Mouse (Mus musculus): ENCODE measurements around the gene Prkag1.

Prkag1 gene

DNA sequence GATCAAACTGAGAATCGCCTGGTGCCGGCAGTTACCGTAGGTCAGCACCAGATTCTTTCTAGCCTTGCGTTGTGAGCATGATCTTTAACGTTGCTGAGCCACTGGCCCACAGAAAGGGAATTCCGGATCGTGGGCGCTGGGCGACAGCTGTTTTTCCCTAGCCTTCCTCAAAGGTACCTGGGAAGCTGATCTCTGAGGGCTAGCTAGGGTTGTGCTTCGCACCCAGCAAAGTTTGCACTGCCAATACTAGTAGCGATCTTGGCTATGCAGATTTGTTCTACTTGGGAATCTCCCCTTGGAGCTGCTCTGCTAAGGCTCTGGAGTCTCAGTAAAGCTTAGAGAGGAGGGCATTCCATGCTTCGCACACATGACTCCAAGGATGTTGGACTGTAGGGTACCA is 40.1 kb downstream of the Prkag1 start:
- no peak for DNase-seq

DNA sequence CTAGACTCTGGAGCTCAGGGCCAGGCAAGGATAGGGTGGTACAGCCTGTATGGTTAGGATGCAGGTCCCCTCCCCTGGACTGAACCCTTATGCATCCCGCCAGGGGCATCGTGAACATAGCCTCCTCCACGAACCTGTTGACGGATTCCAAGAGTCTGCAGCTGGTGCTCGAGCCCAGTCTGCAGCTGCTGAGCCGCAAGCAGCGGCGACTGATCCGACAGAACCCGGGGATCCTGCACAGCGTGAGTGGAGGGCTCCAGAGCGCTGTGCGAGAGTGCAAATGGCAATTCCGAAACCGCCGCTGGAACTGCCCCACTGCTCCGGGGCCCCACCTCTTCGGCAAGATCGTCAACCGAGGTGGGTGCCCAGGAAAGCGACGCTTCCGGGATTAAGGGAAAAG is 40.6 kb downstream of the Prkag1 start:
- DNase-seq, result no peak

DNA sequence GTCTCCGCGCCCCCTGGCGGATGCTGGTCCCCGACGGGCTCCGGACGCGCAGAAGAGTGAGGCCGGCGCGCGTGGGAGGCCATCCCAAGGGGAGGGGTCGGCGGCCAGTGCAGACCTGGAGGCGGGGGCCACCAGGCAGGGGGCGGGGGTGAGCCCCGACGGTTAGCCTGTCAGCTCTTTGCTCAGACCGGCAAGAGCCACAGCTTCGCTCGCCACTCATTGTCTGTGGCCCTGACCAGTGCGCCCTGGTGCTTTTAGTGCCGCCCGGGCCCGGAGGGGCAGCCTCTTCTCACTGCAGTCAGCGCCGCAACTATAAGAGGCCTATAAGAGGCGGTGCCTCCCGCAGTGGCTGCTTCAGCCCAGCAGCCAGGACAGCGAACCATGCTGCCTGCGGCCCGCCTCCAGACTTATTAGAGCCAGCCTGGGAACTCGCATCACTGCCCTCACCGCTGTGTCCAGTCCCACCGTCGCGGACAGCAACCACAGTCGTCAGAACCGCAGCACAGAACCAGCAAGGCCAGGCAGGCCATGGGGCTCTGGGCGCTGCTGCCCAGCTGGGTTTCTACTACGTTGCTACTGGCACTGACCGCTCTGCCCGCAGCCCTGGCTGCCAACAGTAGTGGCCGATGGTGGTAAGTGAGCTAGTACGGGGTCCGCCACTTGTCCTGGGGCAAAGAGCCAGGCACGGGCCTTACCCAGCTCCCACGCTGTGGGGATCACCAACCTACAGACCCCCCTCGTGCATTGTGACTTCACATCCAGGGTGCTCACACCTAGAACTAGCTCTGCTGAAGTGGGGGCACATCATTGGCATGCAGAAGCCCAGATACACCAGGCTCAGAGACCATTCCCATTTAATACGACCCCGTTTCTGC is 41.4 kb downstream of the Prkag1 start, which contains the start of gene Wnt1:
Wnt1 (plus strand) TSS at position 197 of the 875 bp plus-strand sequence.
- peak; percentile 72 for DNase-seq

DNA sequence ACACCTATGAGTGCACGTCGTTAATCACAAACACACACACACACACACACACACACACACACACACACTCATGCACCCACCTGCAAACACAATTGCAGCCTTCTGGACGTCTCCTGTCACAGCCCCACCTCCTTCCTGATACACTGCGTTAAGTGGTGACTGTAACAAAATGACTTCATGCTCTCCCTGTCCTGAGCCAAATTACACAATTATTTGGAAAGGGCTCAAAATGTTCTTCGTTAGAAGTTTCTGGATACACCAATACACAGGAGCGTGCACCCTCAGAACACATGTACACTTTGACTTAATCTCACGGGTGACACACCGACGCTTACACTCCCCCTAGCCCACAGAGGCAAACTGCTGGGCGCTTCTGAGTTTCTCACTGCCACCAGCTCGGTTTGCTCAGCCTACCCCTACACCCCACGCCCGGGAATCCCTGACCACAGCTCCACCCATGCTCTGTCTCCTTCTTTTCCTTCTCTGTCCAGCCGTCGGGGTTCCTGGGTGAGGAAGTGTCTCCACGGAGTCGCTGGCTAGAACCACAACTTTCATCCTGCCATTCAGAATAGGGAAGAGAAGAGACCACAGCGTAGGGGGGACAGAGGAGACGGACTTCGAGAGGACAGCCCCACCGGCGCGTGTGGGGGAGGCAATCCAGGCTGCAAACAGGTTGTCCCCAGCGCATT is 42.2 kb downstream of the Prkag1 start:
- no peak for DNase-seq

DNA sequence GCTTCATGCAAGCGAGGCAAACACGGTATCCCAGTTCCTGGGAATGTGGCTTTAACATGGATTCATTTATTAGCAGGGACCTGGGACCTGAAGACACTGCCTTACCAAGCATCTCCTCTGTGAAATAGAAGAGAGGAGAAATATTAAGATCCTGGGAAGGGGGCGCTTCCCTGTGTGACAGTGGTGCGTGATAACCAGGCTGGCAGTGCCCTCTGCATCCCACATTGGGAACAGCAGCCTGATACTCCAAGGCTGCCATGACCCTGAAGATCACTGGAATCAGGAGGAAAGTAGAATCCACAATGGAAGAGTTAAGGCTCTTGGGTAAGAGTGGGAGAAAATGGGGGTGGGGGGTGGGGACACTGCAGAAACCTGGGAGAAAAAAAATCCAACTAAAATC is 43.4 kb downstream of the Prkag1 start:
- DNase-seq, result no peak

DNA sequence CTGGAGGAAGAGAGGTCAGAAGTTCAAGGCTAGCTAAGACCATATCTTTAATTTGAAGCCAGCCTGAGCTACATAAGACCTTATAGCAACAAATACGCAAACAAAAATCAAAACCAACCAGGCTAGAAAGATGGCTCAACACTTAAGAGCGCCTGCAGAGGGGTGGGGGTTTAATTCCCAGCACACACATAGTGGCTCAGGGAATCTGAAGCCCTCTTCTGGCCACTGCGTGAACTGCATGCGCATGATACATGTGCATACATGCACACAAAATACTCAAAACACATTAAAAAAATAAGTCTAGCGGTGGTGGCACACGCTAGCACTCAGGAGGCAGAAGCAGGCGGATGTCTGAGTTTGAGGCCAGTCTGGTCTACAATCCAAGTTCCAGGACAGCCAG is 45.6 kb downstream of the Prkag1 start:
- DNase-seq, result no peak

DNA sequence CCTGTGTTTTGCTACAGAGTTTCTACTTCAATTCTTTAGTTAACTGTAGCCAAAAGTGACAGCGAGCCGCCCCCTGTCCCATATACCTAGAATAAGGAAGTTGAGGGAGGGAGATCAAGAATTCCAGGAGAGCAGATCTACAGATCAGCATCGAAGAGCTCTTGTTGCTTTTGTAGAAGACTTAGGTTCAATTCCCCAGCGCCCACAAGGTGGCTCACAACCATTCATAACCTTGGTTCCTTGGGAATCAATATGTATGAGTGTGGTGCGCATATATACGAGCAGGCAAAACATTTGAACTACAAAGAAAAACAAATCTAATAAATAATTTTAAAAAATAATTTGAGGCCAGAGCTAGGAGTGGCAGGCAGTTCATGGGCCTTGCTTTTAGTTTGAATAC is 50.2 kb downstream of the Prkag1 start:
- DNase-seq, result no peak

DNA sequence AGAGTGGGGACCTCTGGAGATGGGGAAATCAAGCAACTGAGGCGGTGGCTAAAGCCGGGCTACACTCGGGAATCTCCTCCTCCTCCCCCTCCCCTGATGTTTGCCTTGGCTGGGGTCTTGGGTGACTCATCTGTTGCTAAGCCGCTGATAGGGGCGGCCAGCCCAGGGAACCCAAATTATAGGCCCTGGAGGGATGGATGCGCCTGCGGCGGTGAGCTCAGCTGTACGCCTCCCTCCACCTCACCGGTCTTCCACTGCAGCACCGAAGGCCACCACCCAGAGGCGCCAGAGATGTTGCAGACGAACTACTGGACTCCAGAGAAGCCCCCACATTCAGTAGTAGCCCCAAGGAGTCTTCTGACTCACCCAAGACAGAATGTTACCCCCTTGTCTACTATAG is 50.7 kb downstream of the Prkag1 start:
- no peak for DNase-seq

DNA sequence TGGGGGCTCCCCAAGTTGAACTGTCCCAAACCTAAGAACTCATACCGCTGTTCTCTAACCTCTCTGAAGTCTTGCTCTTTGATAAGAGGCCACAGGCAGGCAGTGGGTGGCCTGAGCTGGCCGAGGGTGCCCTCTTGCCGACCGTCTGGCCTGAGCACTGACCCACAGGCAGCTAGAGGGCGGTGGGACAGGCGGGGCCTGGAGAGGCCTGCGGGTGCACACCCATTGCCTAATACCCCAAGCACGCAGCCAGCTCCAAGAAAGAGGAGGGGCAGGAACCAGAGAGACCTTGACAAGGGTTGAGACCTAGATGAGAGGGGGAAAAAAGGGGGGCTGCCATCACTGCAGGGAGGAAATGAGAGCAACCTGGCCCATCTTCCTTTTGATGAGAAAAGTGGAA is 51.2 kb downstream of the Prkag1 start:
- no peak for DNase-seq

DNA sequence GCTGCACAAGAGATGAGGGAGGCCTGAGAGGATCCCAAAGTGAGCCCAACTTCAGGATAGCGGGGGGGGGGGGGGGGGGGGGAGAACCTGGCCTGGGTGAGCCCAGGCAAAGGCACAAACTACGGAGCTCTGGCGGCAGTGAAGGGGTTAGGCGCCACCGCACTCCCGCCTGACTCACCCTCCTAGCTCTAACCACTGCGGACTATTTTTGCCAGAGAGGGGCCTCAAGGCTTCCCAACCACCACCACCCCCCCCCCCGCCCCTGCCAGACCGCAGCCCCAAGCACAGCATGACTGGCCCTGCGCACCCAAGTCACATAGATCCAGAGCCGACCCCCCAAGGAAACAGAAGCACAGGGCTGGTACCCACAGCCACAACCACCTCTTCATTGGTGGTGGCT is 52.5 kb downstream of the Prkag1 start:
- no peak for DNase-seq

DNA sequence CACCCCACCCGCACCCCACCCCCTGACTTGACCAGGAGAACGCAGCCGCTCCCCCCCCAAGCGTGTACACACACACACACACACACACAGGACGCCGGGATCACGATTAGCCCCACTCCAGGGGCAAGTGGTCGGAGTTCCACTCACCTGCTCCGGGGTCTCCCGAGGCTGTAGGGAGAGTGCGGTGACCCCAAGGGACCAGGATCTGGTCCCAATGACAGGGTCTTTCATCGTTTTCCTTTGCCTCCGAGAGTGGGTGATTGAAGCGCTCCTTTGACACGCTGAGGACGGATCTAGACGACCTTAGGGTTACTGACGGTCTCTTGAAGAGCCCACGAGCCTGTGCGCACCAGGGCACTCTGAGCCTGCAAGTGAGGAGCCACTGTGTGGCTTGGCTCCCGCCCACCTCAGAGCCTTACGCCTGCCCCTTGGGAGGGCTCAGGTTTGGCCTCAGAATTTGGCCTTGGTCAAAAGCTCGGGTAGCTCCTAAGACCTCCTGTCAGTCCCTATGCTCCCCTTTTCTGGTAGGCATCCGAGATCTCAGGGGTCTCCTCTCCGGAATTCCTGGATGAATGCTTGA is 53.0 kb downstream of the Prkag1 start:
- no peak for DNase-seq

DNA sequence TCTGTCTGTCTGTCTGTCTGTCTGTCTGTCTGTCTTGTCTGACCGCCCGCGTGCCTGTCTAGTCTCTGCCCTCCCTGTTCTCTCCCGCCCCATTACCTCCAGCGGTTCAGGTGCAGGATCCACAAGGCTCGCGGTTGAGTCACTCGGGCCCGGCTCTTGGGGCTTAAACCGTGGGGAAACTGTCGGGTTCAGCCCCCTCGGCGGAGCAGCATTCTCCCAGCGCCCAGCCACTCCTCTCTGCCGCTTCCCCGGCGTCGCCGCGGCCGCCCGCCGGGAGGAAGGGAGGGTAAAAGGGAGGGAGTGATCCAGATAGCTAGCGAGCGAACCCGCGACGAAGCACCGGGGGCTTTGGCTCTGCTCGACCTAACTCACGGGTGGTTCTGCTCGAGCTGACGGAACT is 53.6 kb downstream of the Prkag1 start, which contains the start of gene Wnt10b:
Wnt10b (minus strand) TSS at position 389 of the 400 bp plus-strand sequence.
- DNase-seq, result no peak

DNA sequence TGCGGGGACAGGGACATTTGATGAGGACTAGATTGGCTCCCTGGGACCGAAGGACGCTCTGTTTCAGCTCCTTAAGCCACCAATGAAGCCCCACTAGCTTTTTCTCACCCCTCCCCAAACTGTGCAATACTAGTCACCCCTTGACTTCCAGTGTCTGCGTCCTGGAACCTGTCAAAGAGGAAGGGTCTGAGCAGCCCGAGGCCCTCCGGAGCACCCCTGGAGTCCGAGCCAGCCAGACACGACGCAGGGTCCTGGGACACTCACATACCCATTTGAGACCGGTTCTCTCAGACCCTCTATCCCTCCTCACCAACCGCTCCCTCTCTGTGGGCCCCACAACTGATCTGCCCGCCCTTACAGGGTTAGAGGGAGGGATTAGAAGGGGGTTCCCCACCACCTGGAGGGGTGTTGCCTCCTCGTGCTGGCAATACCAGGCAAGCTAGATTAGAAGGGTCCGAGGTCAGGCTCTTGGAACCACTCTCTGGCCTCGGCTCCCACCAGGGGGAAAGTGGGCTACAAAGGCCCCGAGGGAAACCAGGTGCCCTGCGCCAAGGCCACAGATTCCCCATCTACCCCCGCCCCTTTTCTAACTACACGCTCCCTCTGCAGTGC is 54.2 kb downstream of the Prkag1 start:
- DNase-seq, result no peak

DNA sequence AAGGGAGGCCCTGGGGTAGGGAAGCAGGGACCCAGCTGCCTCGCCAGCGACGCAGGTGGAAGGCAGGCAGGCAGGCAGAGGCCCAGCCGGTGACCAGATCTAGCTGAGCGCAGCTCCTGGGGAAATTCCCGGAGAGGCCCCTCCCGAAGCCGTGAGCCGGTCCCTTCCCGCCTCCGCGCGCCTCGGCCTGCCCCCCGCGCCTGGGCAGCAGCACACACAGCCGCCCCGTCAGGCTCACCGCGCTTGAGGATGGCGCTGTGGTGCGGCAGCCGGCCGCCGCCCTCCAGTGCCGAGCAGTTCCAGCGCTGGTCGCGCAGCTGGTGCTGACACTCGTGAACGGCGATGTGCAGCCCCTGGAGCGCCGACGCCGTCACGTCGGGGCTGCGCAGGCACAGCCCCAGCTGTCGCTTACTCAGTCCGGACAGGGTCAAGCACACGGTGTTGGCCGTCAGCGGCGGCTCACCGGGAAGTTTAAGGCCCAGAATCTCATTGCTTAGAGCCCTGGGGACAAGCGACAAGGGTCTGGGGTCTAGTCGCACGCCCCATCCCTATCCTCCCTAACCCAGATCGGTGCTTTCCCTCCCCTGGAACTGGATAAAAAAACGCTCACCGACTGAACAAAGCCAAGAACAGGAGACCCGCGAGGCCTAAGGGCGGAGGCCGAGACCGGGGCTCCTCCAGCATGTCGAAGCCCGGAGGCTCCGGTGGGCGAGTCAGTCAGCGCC is 54.9 kb downstream of the Prkag1 start:
- peak; percentile 22 for DNase-seq

DNA sequence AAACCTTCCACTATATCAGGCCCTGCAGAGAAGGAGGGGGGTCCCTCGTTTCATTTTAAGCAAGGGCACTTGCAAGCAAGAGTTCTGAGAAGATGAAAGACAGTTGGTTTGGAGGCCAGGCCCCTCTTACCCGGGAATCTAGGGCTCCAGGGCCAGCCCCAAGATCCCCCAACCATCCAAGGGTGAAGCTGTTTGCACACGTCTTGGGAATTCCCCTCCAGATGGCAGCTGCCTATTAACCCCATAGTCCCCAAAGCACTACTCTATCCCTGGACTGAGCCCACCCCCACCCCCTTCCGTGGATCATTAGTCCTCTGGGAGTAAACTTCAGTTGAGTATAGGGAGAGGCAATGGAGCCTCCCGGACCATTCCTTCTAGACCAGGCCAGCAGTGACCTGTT is 55.8 kb downstream of the Prkag1 start:
- DNase-seq, result no peak

DNA sequence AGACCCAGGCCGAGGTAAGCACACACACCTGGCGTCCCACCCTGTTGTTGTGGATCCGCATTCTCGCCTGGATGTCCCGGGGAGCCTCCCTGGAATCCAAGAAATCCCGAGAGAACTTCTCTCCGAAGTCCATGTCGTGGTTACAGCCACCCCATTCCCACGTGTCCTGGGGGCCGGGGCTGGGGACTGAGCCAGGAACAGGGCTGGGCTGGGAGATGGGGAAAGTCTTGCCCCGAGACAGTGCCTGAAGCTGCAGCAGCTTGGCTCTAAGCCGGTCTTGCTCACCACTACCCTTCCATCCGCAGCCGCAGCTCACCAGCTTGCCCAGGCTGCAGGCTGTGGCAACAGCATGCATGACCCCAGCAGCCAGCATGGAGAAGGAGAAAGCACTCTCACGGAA is 57.2 kb downstream of the Prkag1 start:
- DNase-seq, result no peak

DNA sequence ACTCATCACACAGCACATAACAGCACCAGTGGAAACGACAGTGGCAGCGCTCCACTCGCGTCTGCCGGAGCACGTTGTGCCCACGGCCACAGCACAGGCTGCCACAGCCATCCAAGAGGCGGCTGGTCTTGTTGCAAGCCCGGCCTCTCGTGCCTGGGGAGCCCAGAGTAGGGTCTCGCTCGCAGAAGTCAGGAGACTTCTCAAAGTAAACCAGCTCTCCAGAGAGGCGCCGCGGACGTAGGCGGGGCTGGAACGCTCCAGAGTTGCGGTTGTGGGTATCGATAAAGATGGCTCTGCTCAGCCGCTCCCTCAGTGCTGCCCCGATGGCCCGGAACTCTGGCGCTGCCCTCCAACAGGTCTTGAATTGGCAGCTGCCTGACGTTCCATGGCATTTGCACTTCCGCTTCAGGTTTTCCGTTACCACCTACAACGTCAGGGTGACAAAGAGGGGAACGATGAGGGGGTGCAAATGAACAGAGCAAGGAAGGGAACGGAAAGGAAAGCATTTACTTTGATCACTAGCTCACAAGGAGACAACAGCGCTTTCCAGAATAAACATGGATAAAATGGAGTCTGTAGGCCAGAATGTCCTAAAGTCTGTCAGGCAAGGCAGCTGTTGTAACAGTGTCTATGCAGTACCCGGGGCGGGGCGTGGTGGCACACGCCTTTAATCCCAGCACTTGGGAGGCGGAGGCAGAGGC is 58.7 kb downstream of the Prkag1 start:
- DNase-seq, result peak; percentile 22

DNA sequence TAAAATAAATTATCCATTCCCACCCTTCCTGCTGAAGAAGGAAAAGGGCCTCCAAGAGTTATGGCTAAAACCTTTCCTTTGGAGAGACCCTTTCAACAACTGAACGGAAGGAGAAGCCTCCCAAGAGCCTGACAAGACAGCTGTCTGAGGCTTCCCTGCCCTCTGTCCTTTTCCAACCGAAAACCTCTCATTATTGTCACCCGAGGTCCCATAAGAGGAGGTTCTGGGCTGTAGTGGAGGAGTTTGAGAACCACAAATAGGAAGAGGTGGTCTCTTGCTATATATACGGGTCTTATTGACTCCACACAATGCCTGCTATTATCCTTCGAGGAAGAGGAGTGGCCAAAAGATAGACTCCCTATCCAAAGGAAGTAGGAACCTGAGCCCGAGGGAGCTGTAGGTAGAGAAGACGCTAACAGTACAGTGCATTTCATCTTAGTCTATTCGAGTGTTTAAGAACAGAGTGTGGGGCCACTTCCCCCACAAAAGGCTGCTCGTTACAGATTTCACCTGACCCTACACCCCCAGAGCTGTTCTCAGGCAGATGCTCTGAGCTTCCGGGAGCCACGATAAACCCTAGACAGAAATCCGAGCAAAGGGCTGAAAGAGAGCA is 59.4 kb downstream of the Prkag1 start:
- no peak for DNase-seq

DNA sequence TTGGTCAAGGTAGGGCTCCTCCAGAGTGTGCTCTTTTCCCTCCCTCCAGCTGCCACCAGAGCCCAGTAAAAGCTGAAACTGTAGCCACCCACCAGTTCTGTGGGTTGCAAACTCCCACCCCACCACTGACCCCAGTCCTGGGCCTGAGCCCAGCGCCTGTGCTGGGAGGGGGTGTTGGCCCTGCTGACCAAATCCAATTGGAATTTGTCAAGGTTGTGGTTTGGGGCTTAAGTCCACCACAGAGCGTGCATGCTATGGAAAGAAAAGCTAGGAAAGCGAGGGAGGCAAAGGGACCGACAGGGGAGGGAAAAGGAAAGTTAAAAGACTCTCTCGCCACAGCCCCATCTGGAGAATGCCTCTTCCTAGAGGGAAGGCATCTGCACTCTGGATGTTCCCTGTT is 63.1 kb downstream of the Prkag1 start:
- DNase-seq, result no peak

DNA sequence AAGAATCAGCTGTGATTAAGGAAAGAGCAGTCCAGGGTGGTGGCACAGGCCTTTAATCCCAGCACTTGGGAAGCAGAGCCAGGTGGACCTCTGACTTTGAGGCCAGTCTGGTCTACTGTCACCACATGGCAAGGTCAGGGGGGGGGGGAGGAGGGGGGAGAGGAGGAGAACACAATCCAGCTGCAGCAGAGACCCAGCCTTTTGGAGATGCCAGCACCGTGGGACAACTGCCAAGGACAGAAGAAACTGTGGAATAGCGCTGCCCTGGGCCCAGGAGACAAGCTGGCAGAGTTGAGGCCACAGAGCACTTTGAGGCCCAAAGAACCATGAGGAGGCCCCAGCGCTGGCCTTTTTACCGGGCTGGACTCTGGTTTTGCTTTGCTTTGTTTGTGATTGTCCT is 65.4 kb downstream of the Prkag1 start:
- no peak for DNase-seq

All from lung, postnatal 14 days (tissue).